Mouse (Mus musculus) limb, embryonic 14.5 days (tissue): ENCODE results near the gene Riiad1. TPM values are rescaled to one million over a fixed set of nuclear protein-coding genes. Genes with fewer than 3 reads are reported as not detected.

ENCODE experiments used
- ATAC-seq: fragments of 200-750 bp; cut with Nextera tagmentation; 2 replicates; pipeline ENCODE4 v1.8.0; 2017; ENCODE audit warnings: low read depth, moderate number of reproducible peaks, moderate TSS enrichment; ENCODE audit not compliant: low FRiP score
- DNase-seq: peaks from one replicate; pipeline ENCODE4 v3.0.0-alpha.2; 2015; ENCODE audit warnings: low spot score
- H3K27ac ChIP-seq: fragments of 300-500 bp; sonication (generic); replicated peaks from 2 replicates; pipeline ENCODE4 v1.5.1; 2014; ENCODE audit warnings: low read depth, mild to moderate bottlenecking, low read length, moderate library complexity, mixed read lengths
- H3K27me3 ChIP-seq: fragments of 300-500 bp; sonication (generic); 2 replicates; pipeline ENCODE4 v1.6.1; 2014; ENCODE audit warnings: low read length, mixed read lengths; ENCODE audit not compliant: control insufficient read depth, insufficient read depth
- H3K36me3 ChIP-seq: fragments of 300-500 bp; sonication (generic); 2 replicates; pipeline ENCODE4 v1.6.1; 2014; ENCODE audit warnings: mild to moderate bottlenecking, low read length, moderate library complexity, mixed read lengths; ENCODE audit not compliant: control insufficient read depth, insufficient read depth
- H3K4me1 ChIP-seq: fragments of 300-500 bp; sonication (generic); 2 replicates; pipeline ENCODE4 v1.6.1; 2014; ENCODE audit warnings: antibody characterized with exemption, low read length, mixed read lengths; ENCODE audit not compliant: control insufficient read depth, insufficient read depth
- H3K4me2 ChIP-seq: fragments of 300-500 bp; sonication (generic); replicated peaks from 2 replicates; pipeline ENCODE4 v1.6.1; 2014; ENCODE audit warnings: low read depth, mild to moderate bottlenecking, low read length, moderate library complexity; ENCODE audit not compliant: severe bottlenecking
- H3K4me3 ChIP-seq: fragments of 300-500 bp; sonication (generic); replicated peaks from 2 replicates; pipeline ENCODE4 v1.5.1; 2014; ENCODE audit warnings: low read length
- H3K9ac ChIP-seq: fragments of 300-500 bp; sonication (generic); 2 replicates; pipeline ENCODE4 v1.6.1; 2014; ENCODE audit warnings: mild to moderate bottlenecking, low read depth, low read length, moderate library complexity; ENCODE audit not compliant: severe bottlenecking
- H3K9me3 ChIP-seq: fragments of 300-500 bp; sonication (generic); 2 replicates; pipeline ENCODE4 v1.6.1; 2016; ENCODE audit warnings: low read length; ENCODE audit not compliant: control insufficient read depth
- POLR2A ChIP-seq: fragments of 200-500 bp; IDR thresholded peaks from 2 replicates; pipeline ENCODE4 v1.8.0; 2012; ENCODE audit warnings: inconsistent platforms, mild to moderate bottlenecking, moderate library complexity, borderline replicate concordance; ENCODE audit not compliant: insufficient read depth, insufficient read length; ENCODE audit errors: extremely low read depth
- WGBS: fragments of 180-500 bp; shearing (Covaris S2); extraction: QIAGEN DNeasy Blood & Tissue Kit; methylation state at CpG from one replicate; pipeline ENCODE4 v1.1.7; 2014; 5-methylcytosine and 5-hydroxymethylcytosine counted together
- polyA plus RNA-seq, 2 experiments: library from polyadenylated mRNA; depleted of rRNA in 1 of 2; stranded (reverse) in 1 of 2; unstranded in 1 of 2; fragments of >200 nt; fragmentation: Nextera tagmentation in 1 of 2; extraction: Ambion mirVana in 1 of 2; gene quantifications; 2 replicates each; pipeline versions ENCODE4 v1.2.1 to v1.2.3; 2012 to 2014

Riiad1 gene
- polyA plus RNA-seq, 2 experiments, result 1.4 to 3.8 TPM

- Histone ChIP-seq H3K4me1 (peaks cover 3% of the 10 kb centered on the region; the same call in 1 of the 2 replicates), H3K9ac (no peak overlapping the region), H3K4me2 (0 out of 2 replicates have a peak overlapping the region, but pooled peaks have one; percentile 3), H3K27ac (no peak overlapping the region), H3K9me3 (no peaks in the 10 kb centered on the region), H3K27me3 (0 out of 2 replicates have a peak, but pooled peaks cover 10% of the 10 kb centered on the region), H3K36me3 (no peaks in the 10 kb centered on the region), H3K4me3 (no peak overlapping the region)
- WGBS, result 9% methylated on average over 11 of the region's 11 CpGs
- DNase-seq (peak; percentile 50), ATAC-seq (no peak)
- TF ChIP-seq POLR2A, result no peak
Observed at GRCm38 (mm10) chr3:94479564-94479963, 577 bp downstream of the Riiad1 start.

- no peaks in the 10 kb centered on the region for H3K9me3 ChIP-seq
- 0 out of 2 replicates have a peak, but pooled peaks cover 10% of the 10 kb centered on the region for H3K27me3 ChIP-seq
- H3K4me1 ChIP-seq, result no peaks in the 10 kb centered on the region
- no peaks in the 10 kb centered on the region for H3K36me3 ChIP-seq
- H3K4me3 ChIP-seq, result no peak overlapping the region
- 14% methylated on average over 9 of the region's 9 CpGs for WGBS
- no peak for TF ChIP-seq POLR2A
- DNase-seq (no peak), ATAC-seq (no peak)
- no peak overlapping the region for H3K4me2 ChIP-seq
- H3K9ac ChIP-seq, result no peak overlapping the region
- H3K27ac ChIP-seq, result no peak overlapping the region
Observed at GRCm38 (mm10) chr3:94478591-94479169, 1.5 kb downstream of the Riiad1 start.

GRCm38 (mm10) chr3:94477981-94478422 lies 2.1 kb downstream of the Riiad1 start, which contains the start of gene Celf3:
Celf3 (plus strand) TSS chr3:94478295.
- H3K4me3 ChIP-seq, result no peak within 1 kb of the TSS
- H3K27ac ChIP-seq, result no peak within 1 kb of the TSS
- 0 out of 2 replicates have a peak, but pooled peaks cover 10% of the 10 kb centered on the region for H3K27me3 ChIP-seq
- WGBS, result 2% methylated on average over 14 of the region's 14 CpGs
- DNase-seq, result no peak
- H3K9me3 ChIP-seq, result no peaks in the 10 kb centered on the region
- TF ChIP-seq POLR2A, result no peak
- H3K4me2 ChIP-seq, result no peak within 1 kb of the TSS
- H3K4me1 ChIP-seq, result no peaks in the 10 kb centered on the region; the same call in 1 of the 2 replicates
- H3K9ac ChIP-seq, result no peak within 1 kb of the TSS
- H3K36me3 ChIP-seq, result no peaks in the 10 kb centered on the region
- ATAC-seq, result no peak

DNA sequence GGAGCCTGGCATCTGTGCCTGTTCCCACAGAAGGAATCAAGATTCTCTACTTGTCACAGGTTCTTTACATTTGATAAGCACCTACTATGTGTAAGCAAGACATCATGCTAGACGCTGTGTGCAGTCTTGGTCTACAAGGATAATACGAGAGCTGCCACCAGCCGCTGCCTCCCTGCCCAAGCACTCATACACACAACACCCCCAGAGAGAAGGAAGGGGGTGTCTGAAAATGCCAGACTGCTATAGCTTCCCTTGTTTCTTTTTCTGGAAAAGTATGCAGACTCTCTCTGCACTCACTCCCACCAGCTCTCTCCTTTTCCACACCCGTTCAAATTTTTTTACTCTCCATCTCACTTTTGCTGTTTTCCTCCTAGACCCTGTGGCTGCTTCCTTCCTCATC lies 2.7 kb downstream of the Riiad1 start:
- DNase-seq (no peak), ATAC-seq (no peak)
- TF ChIP-seq POLR2A, result no peak
- no peak overlapping the region for H3K4me3 ChIP-seq
- 0 out of 2 replicates have a peak, but pooled peaks cover 10% of the 10 kb centered on the region for H3K27me3 ChIP-seq
- no peaks in the 10 kb centered on the region for H3K36me3 ChIP-seq
- no peak overlapping the region for H3K9ac ChIP-seq
- no peak overlapping the region for H3K27ac ChIP-seq
- no peaks in the 10 kb centered on the region for H3K9me3 ChIP-seq
- H3K4me1 ChIP-seq, result peaks cover 3% of the 10 kb centered on the region
- WGBS, result 61% methylated on average over 4 of the region's 4 CpGs
- no peak overlapping the region for H3K4me2 ChIP-seq

GRCm38 (mm10) chr3:94476301-94477035 lies 3.7 kb downstream of the Riiad1 start:
- H3K4me1 ChIP-seq, result peaks cover 4% of the 10 kb centered on the region
- DNase-seq (no peak), ATAC-seq (no peak)
- H3K4me3 ChIP-seq, result no peak overlapping the region
- 0 out of 2 replicates have a peak, but pooled peaks cover 10% of the 10 kb centered on the region for H3K27me3 ChIP-seq
- H3K27ac ChIP-seq, result no peak overlapping the region
- H3K4me2 ChIP-seq, result no peak overlapping the region
- TF ChIP-seq POLR2A, result no peak
- H3K36me3 ChIP-seq, result no peaks in the 10 kb centered on the region
- H3K9ac ChIP-seq, result no peak overlapping the region
- WGBS, result 26% methylated on average over 8 of the region's 8 CpGs
- no peaks in the 10 kb centered on the region for H3K9me3 ChIP-seq
